Mouse (Mus musculus) bone marrow macrophage, adult 2 months (primary cell): ENCODE measurements around the gene Rasl11b.

ENCODE experiments used
- CTCF ChIP-seq: IDR thresholded peaks from 2 replicates; pipeline ENCODE4 v1.5.1; 2012; ENCODE audit warnings: low read depth, mild to moderate bottlenecking, low read length, moderate library complexity
- POLR2A ChIP-seq: IDR thresholded peaks from 2 replicates; pipeline ENCODE4 v1.6.1; 2012; ENCODE audit warnings: mild to moderate bottlenecking, low read depth, low read length, borderline replicate concordance

DNA sequence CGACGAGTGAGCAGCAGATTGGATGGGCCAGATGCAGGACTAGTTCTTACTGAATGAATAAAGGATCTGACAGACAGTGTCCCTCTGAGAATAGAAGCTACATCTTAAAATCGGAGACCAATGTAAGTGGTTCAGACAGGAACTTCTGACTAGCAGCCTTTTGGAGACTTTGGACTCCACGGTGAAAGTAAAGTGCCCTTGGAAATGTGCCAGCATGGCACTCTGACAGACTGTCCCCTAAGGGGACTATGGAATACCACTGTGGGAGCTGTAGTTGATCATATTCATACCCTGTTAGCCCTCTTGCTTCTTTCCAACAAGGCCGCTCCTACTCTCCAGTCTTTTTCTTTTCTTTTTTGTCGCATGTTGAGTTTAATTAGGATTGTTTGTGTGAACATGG lies 31.9 kb upstream of the Rasl11b start:
- TF ChIP-seq CTCF (no peak), POLR2A (no peak)
